Mouse (Mus musculus) E14TG2a.4 (cell line): Measurements from ENCODE around the gene Tnni3k.

Experiments used
- H3K27me3 ChIP-seq: 2 replicates; pipeline ENCODE4 v1.6.1; 2014; ENCODE audit warnings: low read length, control low read depth; ENCODE audit not compliant: insufficient read depth
- H3K36me3 ChIP-seq: 2 replicates; pipeline ENCODE4 v1.6.1; 2014; ENCODE audit warnings: low read length, control low read depth; ENCODE audit not compliant: insufficient read depth
- H3K4me1 ChIP-seq: replicated peaks from 2 replicates; pipeline ENCODE4 v1.6.1; 2014; ENCODE audit warnings: low read depth, low read length, control low read depth
- H3K4me3 ChIP-seq: replicated peaks from 2 replicates; pipeline ENCODE4 v1.5.1; 2014; ENCODE audit warnings: mild to moderate bottlenecking, low read length
- H3K9me3 ChIP-seq: 2 replicates; pipeline ENCODE4 v1.6.1; 2014; ENCODE audit warnings: low read length, control low read depth
- CTCF ChIP-seq: conservative IDR thresholded peaks from 2 replicates; pipeline ENCODE4 v1.5.1; 2014; ENCODE audit warnings: low read length
- NANOG ChIP-seq: IDR thresholded peaks from 2 replicates; pipeline ENCODE4 v1.6.1; 2014; ENCODE audit warnings: borderline replicate concordance, low read length, mixed read lengths
- POU5F1 ChIP-seq: IDR thresholded peaks from 2 replicates; pipeline ENCODE4 v1.6.1; 2014; ENCODE audit warnings: low read length, borderline replicate concordance

The Tnni3k gene

DNA sequence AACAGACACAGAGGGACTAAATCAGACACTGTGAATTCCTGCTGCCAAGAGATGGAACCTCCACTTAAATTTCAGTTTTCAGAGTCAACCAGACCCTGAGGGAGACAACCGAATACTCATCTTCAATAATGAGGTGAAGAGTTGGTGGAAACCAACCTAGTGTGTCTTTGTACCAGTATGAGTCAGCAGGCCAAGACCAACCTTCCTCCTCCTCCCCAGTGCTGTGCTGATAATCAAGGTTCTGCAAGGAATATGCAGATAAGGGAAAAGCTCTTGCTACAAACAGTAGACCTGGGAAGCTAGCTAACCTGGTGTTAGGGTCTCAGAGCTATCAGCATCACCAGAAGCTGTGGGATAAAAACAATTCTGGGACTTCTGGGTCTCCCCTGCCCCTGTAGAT lies 176.1 kb downstream of the Tnni3k start:
- no peaks in the 10 kb centered on the region for H3K4me1 ChIP-seq
- TF ChIP-seq CTCF, result no peak
- no peak for TF ChIP-seq NANOG
- H3K36me3 ChIP-seq, result no peaks in the 10 kb centered on the region
- no peak overlapping the region for H3K4me3 ChIP-seq
- peaks cover 5% of the 10 kb centered on the region; the same call in 1 of the 2 replicates for H3K9me3 ChIP-seq
- H3K27me3 ChIP-seq, result 0 out of 2 replicates have a peak, but pooled peaks cover 2% of the 10 kb centered on the region

DNA sequence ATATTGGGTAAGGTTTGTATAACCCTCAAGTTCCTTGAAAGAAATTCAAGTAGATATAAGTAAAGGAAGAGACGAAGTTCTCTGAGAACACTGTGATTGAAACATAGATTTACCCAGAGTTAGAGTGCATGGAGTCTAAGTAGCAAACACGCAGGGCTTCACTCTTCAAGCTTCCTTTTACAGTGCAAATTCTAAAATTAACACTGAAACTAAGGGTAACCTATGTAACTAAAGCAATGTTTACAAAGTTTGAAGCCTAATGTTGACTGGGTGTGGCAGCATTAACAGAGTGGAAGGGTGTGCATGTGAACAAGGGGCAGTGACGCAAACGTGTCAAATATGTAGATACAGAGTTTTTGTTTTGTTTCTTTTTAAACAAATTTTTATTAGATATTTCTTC lies 186.4 kb downstream of the Tnni3k start:
- Histone ChIP-seq H3K9me3 (no peaks in the 10 kb centered on the region), H3K4me1 (no peaks in the 10 kb centered on the region), H3K27me3 (no peaks in the 10 kb centered on the region), H3K36me3 (no peaks in the 10 kb centered on the region), H3K4me3 (no peak overlapping the region)
- TF ChIP-seq NANOG (no peak), POU5F1 (no peak), CTCF (no peak)

- Histone ChIP-seq H3K4me1 (no peaks in the 10 kb centered on the region), H3K4me3 (no peak overlapping the region), H3K9me3 (no peaks in the 10 kb centered on the region), H3K36me3 (no peaks in the 10 kb centered on the region), H3K27me3 (no peaks in the 10 kb centered on the region)
- TF ChIP-seq NANOG (no peak), CTCF (no peak), POU5F1 (no peak)
Measured at GRCm38 (mm10) chr3:154861921-154862320, 193.3 kb downstream of the Tnni3k start.

DNA sequence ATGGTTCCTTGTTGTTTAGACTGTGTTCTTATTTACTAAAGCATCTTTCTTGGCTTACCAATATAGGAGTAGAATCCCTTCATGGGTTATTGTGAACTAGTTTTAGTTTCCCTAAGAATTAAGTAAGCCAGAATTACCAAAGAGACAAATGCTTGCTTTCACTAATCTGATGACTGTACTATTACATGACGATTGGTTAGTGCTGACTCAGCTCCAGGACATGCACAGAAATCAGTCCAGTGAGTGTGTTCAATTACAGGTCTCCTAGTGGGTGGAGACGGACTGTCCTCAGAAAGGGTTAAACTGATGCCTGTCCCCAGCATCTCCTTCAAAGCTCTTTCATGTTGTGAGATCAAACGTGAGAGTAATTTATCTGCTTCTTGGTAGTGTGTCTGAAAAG lies 195.5 kb downstream of the Tnni3k start:
- no peaks in the 10 kb centered on the region for H3K27me3 ChIP-seq
- H3K9me3 ChIP-seq, result no peaks in the 10 kb centered on the region
- H3K4me3 ChIP-seq, result no peak overlapping the region
- H3K4me1 ChIP-seq, result no peaks in the 10 kb centered on the region
- TF ChIP-seq CTCF, result no peak
- no peak for TF ChIP-seq POU5F1
- no peak for TF ChIP-seq NANOG
- no peaks in the 10 kb centered on the region for H3K36me3 ChIP-seq

DNA sequence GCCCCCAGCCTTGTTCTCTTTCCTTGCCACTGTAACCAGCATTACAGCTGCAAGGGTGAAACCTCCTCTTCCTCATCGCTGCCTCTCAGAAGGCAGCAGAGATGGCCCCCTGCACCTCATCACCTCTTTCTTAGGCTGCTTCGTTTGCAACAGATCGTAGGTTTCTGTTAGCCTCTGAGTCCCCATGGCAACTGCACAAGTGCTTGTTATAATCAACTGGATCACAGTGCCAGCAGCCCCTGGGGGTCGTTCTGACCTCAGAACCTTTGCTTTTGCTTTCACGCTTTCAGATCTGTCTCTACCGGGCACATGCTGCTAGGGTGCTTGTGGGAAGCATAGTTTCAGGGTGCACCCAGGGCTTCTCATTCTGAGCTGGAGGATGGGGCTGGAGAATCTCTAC lies 201.9 kb downstream of the Tnni3k start:
- Histone ChIP-seq H3K9me3 (no peaks in the 10 kb centered on the region), H3K27me3 (no peaks in the 10 kb centered on the region), H3K36me3 (no peaks in the 10 kb centered on the region), H3K4me3 (no peak overlapping the region), H3K4me1 (no peaks in the 10 kb centered on the region)
- TF ChIP-seq CTCF (no peak), NANOG (no peak)

DNA sequence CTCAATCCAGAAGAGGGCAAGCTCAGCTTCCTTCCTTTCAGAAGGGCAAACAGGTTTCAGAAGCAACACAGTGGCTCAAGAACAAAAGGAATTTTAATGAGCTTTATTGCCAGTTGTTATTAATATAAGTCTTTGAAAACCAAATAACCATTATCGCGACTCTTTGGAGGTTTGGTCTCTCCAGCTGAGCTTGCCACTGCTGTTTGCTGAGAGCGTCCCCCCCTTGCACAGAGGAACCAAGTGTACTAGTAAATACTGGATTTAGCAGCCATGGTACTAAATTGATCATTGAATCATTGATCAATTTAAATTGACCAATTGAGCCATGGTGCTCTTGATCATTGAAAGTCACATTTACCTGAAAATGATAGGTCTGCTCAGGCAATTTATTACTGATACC lies 202.9 kb downstream of the Tnni3k start:
- Histone ChIP-seq H3K9me3 (no peaks in the 10 kb centered on the region), H3K4me3 (no peak overlapping the region), H3K4me1 (no peaks in the 10 kb centered on the region), H3K27me3 (no peaks in the 10 kb centered on the region), H3K36me3 (no peaks in the 10 kb centered on the region)
- TF ChIP-seq CTCF (no peak), POU5F1 (no peak), NANOG (no peak)

- Histone ChIP-seq H3K4me1 (no peaks in the 10 kb centered on the region), H3K27me3 (peaks cover 5% of the 10 kb centered on the region; the same call in 1 of the 2 replicates), H3K9me3 (no peaks in the 10 kb centered on the region), H3K36me3 (no peaks in the 10 kb centered on the region), H3K4me3 (no peak overlapping the region)
- TF ChIP-seq CTCF (no peak), NANOG (no peak), POU5F1 (no peak)
Measured at GRCm38 (mm10) chr3:154842247-154842646, 213.0 kb downstream of the Tnni3k start.

GRCm38 (mm10) chr3:154841076-154841475 lies 214.1 kb downstream of the Tnni3k start:
- Histone ChIP-seq H3K27me3 (peaks cover 5% of the 10 kb centered on the region; the same call in 1 of the 2 replicates), H3K9me3 (no peaks in the 10 kb centered on the region), H3K4me1 (no peaks in the 10 kb centered on the region), H3K36me3 (no peaks in the 10 kb centered on the region), H3K4me3 (no peak overlapping the region)
- TF ChIP-seq NANOG (no peak), POU5F1 (no peak)

- Histone ChIP-seq H3K4me1 (no peaks in the 10 kb centered on the region), H3K4me3 (no peak overlapping the region), H3K9me3 (no peaks in the 10 kb centered on the region), H3K27me3 (peaks cover 5% of the 10 kb centered on the region; the same call in 1 of the 2 replicates), H3K36me3 (no peaks in the 10 kb centered on the region)
- TF ChIP-seq CTCF, result no peak
- TF ChIP-seq NANOG, result no peak
- TF ChIP-seq POU5F1, result no peak
Measured at GRCm38 (mm10) chr3:154837861-154838260, 217.3 kb downstream of the Tnni3k start.
